Mouse (Mus musculus) embryonic facial prominence, embryonic 14.5 days (tissue): ENCODE data around the gene Olfr574. TPM values are rescaled to one million over a fixed set of nuclear protein-coding genes. Genes with fewer than 3 reads are reported as not detected.
A peak's percentile ranks its signal among the peaks of the same experiment; 100 is the strongest.

Source experiments
- ATAC-seq: fragments of 200-750 bp; cut with Nextera tagmentation; 2 replicates; pipeline ENCODE4 v1.8.0; 2017; ENCODE audit warnings: low read depth, moderate number of reproducible peaks, moderate TSS enrichment
- DNase-seq: peaks from one replicate; pipeline ENCODE4 v3.0.0-alpha.2; 2015; ENCODE audit warnings: low spot score
- H3K27ac ChIP-seq: fragments of 300-500 bp; sonication (generic); replicated peaks from 2 replicates; pipeline ENCODE4 v1.5.1; 2014; ENCODE audit warnings: low read depth, mild to moderate bottlenecking, low read length, moderate library complexity
- H3K27me3 ChIP-seq: fragments of 300-500 bp; sonication (generic); replicated peaks from 2 replicates; pipeline ENCODE4 v1.6.1; 2014; ENCODE audit warnings: low read length; ENCODE audit not compliant: control insufficient read depth, insufficient read depth
- H3K36me3 ChIP-seq: fragments of 300-500 bp; sonication (generic); 2 replicates; pipeline ENCODE4 v1.6.1; 2014; ENCODE audit warnings: low read length, mixed read lengths; ENCODE audit not compliant: control insufficient read depth, insufficient read depth
- H3K4me1 ChIP-seq: fragments of 300-500 bp; sonication (generic); 2 replicates; pipeline ENCODE4 v1.6.1; 2014; ENCODE audit warnings: antibody characterized with exemption, low read length; ENCODE audit not compliant: control insufficient read depth, insufficient read depth
- H3K4me2 ChIP-seq: fragments of 300-500 bp; sonication (generic); 2 replicates; pipeline ENCODE4 v1.6.1; 2014; ENCODE audit warnings: low read depth, mild to moderate bottlenecking, low read length, moderate library complexity, mixed read lengths
- H3K4me3 ChIP-seq: fragments of 300-500 bp; sonication (generic); 2 replicates; pipeline ENCODE4 v1.5.1; 2014; ENCODE audit warnings: low read depth, mild to moderate bottlenecking, low read length
- H3K9ac ChIP-seq: fragments of 300-500 bp; sonication (generic); 2 replicates; pipeline ENCODE4 v1.6.1; 2014; ENCODE audit warnings: low read depth, mild to moderate bottlenecking, low read length, moderate library complexity, mixed read lengths
- H3K9me3 ChIP-seq: fragments of 300-500 bp; sonication (generic); 2 replicates; pipeline ENCODE4 v1.6.1; 2016; ENCODE audit warnings: low read length; ENCODE audit not compliant: control insufficient read depth
- WGBS: fragments of 180-500 bp; shearing (Covaris S2); extraction: QIAGEN DNeasy Blood & Tissue Kit; methylation state at CpG from one replicate; pipeline ENCODE4 v1.1.7; 2014; 5-methylcytosine and 5-hydroxymethylcytosine counted together
- polyA plus RNA-seq: library from polyadenylated mRNA; unstranded; fragments of >200 nt; fragmentation: Nextera tagmentation; extraction: Ambion mirVana; gene quantifications from 2 replicates; pipeline ENCODE4 v1.2.1, GENCODE M21; 2014

Gene Olfr574
- not detected in 2 replicates for polyA plus RNA-seq

GRCm38 (mm10) chr7:102948167-102948566, at the start of gene Olfr574:
Gene Olfr574, plus strand, starts transcription at chr7:102948467.
- H3K27me3 ChIP-seq: no peaks in the 10 kb centered on the region

DNA sequence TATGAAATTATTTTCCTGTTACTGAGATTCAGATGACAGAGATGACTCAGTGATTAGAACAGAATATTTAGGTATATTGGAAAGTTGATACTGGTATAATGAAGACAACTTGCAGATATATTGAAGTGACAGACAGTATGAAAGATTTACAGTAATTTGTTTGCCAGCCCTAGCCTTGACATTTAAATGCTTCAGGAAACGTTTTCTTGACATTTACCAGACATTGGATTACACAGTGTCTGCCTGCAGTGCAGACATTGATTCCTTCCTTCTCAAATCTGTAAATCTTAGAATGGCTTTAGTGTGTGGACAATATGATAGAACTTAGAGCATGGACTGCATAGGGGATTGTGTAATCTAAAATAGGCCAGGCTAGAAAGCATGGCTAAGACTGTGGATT, 33.0 kb upstream of the Olfr574 start:
- Histone ChIP-seq H3K9me3 (no peaks in the 10 kb centered on the region), H3K4me1 (no peaks in the 10 kb centered on the region), H3K4me3 (no peak overlapping the region), H3K4me2 (no peak overlapping the region), H3K27me3 (no peaks in the 10 kb centered on the region), H3K9ac (no peak overlapping the region), H3K27ac (no peak overlapping the region), H3K36me3 (no peaks in the 10 kb centered on the region)
- DNase-seq (no peak), ATAC-seq (no peak)
- 29% methylated on average over 1 of the region's 1 CpGs for WGBS

More at GRCm38 (mm10) chr7:102948167-102948566, at the start of gene Olfr574:
- H3K27ac ChIP-seq: no peak within 1 kb of the TSS
- H3K4me1 ChIP-seq: no peaks in the 10 kb centered on the region
- H3K9me3 ChIP-seq: no peaks in the 10 kb centered on the region
- no peak within 1 kb of the TSS for H3K4me2 ChIP-seq
- DNase-seq (no peak), ATAC-seq (no peak)
- H3K9ac ChIP-seq: no peak within 1 kb of the TSS
- WGBS: 81% methylated on average over 1 of the region's 1 CpGs
- no peaks in the 10 kb centered on the region for H3K36me3 ChIP-seq
- no peak within 1 kb of the TSS for H3K4me3 ChIP-seq

GRCm38 (mm10) chr7:102916405-102916804, 31.9 kb upstream of the Olfr574 start:
- Histone ChIP-seq H3K9me3 (no peaks in the 10 kb centered on the region), H3K9ac (no peak overlapping the region), H3K36me3 (no peaks in the 10 kb centered on the region), H3K27me3 (no peaks in the 10 kb centered on the region), H3K4me2 (no peak overlapping the region), H3K27ac (no peak overlapping the region), H3K4me3 (no peak overlapping the region), H3K4me1 (no peaks in the 10 kb centered on the region)
- DNase-seq (no peak), ATAC-seq (no peak)
- 54% methylated on average over 5 of the region's 5 CpGs for whole genome bisulfite sequencing

- Histone ChIP-seq H3K4me3 (no peak within 1 kb of the TSS), H3K27me3 (no peaks in the 10 kb centered on the region), H3K36me3 (no peaks in the 10 kb centered on the region), H3K4me2 (no peak within 1 kb of the TSS), H3K4me1 (no peaks in the 10 kb centered on the region), H3K9ac (no peak within 1 kb of the TSS), H3K9me3 (no peaks in the 10 kb centered on the region), H3K27ac (no peak within 1 kb of the TSS)
- ATAC-seq (no peak), DNase-seq (no peak)
- 58% methylated on average over 4 of the region's 4 CpGs for WGBS
Observed at GRCm38 (mm10) chr7:102917032-102917875, 31.0 kb upstream of the Olfr574 start, which contains the start of gene Olfr571. Gene Olfr571, minus strand, starts transcription at chr7:102917536.

DNA sequence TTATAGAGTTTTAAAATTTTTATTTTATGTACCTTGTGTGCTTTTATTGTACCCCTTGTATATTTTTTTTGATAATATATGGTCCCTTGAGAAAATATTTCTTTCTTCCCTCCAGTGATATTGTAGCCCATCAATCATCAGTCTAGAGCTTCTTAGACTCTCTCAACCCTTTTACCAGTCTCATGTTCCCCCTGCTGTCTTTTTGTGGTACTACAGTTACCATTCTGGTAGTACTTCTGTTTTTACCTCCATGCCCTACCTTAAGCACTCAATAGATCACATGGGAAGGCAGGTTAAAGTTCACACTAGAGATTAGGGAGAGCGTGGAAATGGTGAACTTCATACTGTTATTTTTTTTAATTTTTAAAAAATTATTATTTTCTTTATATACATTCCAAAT, 28.6 kb upstream of the Olfr574 start:
- ATAC-seq (no peak), DNase-seq (peak; percentile 65)
- no peaks in the 10 kb centered on the region for H3K36me3 ChIP-seq
- no peak overlapping the region for H3K27ac ChIP-seq
- H3K4me1 ChIP-seq: no peaks in the 10 kb centered on the region
- no peak overlapping the region for H3K9ac ChIP-seq
- no peak overlapping the region for H3K4me3 ChIP-seq
- H3K4me2 ChIP-seq: no peak overlapping the region
- WGBS: 21% methylated on average over 1 of the region's 1 CpGs
- H3K27me3 ChIP-seq: no peaks in the 10 kb centered on the region
- no peaks in the 10 kb centered on the region for H3K9me3 ChIP-seq

- Histone ChIP-seq H3K27ac (no peak within 1 kb of the TSS), H3K9ac (no peak within 1 kb of the TSS), H3K36me3 (no peaks in the 10 kb centered on the region), H3K27me3 (no peaks in the 10 kb centered on the region), H3K4me3 (no peak within 1 kb of the TSS), H3K4me2 (no peak within 1 kb of the TSS), H3K4me1 (no peaks in the 10 kb centered on the region), H3K9me3 (no peaks in the 10 kb centered on the region)
- DNase-seq: no peak
- 47% methylated on average over 1 of the region's 1 CpGs for WGBS
- ATAC-seq: no peak
Observed at GRCm38 (mm10) chr7:102924109-102924508, 24.2 kb upstream of the Olfr574 start, which contains the start of gene Olfr572. Gene Olfr572, plus strand, starts transcription at chr7:102924409.

DNA sequence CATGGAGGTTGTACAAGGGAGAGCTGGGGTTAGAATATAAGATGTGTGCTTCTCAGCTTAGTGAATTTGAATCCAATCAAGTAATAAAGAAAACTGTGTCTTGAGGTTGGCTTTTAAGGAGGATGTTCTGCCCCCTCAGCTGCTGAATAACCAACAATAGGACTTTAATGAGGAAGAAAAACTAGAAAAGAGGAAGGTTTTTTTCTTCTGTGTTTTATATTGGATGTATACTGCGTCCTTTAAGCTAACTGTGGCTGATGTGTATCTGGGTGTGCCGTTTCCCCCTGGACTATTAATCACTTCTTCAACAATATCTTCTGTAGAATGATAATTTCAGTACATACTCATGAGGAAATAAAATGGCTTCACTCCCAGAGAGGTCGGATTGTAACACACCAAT, 21.2 kb upstream of the Olfr574 start:
- H3K9ac ChIP-seq: no peak overlapping the region
- no peaks in the 10 kb centered on the region for H3K4me1 ChIP-seq
- H3K36me3 ChIP-seq: no peaks in the 10 kb centered on the region
- no peak overlapping the region for H3K27ac ChIP-seq
- DNase-seq: no peak
- no peaks in the 10 kb centered on the region for H3K9me3 ChIP-seq
- 71% methylated on average over 3 of the region's 3 CpGs for WGBS
- no peak overlapping the region for H3K4me2 ChIP-seq
- H3K27me3 ChIP-seq: no peaks in the 10 kb centered on the region
- no peak for ATAC-seq
- no peak overlapping the region for H3K4me3 ChIP-seq

DNA sequence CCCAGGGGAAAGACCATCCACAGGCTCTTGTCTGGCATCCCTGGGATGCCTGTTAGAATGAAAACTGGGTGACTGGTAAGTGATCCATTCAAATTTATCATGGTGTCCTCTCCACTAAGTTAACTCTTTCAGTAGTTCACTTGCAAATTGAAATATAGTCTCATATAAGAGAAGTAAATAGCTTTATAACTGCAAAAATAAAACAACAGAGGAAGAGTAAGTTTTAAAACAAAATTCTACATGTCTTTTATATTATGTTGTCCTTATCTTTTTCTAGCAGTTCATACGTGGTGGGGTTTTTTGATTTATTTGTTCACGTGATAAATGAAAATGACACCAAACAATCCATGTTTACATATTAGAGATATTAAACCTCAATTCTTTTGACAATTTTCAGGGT, 5.8 kb upstream of the Olfr574 start, which contains the start of gene Olfr573-ps1:
TSS of gene Olfr573-ps1 (minus strand) at position 101 of the 400 bp plus-strand sequence.
- no peak within 1 kb of the TSS for H3K4me3 ChIP-seq
- H3K36me3 ChIP-seq: no peaks in the 10 kb centered on the region
- H3K4me1 ChIP-seq: no peaks in the 10 kb centered on the region
- H3K27me3 ChIP-seq: no peaks in the 10 kb centered on the region
- H3K9ac ChIP-seq: no peak within 1 kb of the TSS
- no peak for DNase-seq
- no peak for ATAC-seq
- WGBS: 87% methylated on average over 2 of the region's 2 CpGs
- no peak within 1 kb of the TSS for H3K4me2 ChIP-seq
- H3K9me3 ChIP-seq: no peaks in the 10 kb centered on the region
- no peak within 1 kb of the TSS for H3K27ac ChIP-seq

GRCm38 (mm10) chr7:102943417-102943816, 4.8 kb upstream of the Olfr574 start:
- no peaks in the 10 kb centered on the region for H3K27me3 ChIP-seq
- no peak overlapping the region for H3K4me3 ChIP-seq
- H3K9me3 ChIP-seq: no peaks in the 10 kb centered on the region
- no peak overlapping the region for H3K9ac ChIP-seq
- 88% methylated on average over 1 of the region's 1 CpGs for WGBS
- H3K4me2 ChIP-seq: no peak overlapping the region
- no peak for DNase-seq
- no peaks in the 10 kb centered on the region for H3K4me1 ChIP-seq
- H3K36me3 ChIP-seq: no peaks in the 10 kb centered on the region
- no peak overlapping the region for H3K27ac ChIP-seq
- no peak for ATAC-seq
